Mouse (Mus musculus) mature B cell (primary cell): ENCODE measurements around the gene Olfr1322.

Experiments
- in situ Hi-C: fragments of 300-500 bp; cut with MboI; formaldehyde crosslinking; loops from 2 replicates; pipeline ENCODE4 v1.14.3; 2019

The Olfr1322 gene

DNA sequence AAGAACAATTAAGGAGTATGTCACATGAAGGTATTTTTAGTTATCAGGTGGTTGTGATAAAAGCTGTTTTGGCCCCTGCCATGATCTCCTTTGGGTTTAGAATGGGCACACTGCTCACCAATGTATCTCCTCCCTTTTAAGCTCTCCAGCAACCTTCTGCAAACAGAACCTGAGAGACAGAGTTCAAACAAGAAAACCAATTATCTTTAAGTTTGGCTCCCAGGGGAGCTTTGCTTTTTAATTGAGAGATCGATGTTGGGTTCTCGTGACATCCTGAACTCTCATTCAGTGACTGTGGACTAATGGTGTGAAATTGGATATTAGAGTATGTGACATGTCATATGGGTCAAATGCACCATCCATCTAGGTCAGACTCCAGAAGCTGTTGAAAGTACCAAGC is at the start of gene Olfr1322:
Gene Olfr1322 (minus strand): TSS at position 101 of the 400 bp plus-strand sequence.
- in situ Hi-C loops: no loop called here

DNA sequence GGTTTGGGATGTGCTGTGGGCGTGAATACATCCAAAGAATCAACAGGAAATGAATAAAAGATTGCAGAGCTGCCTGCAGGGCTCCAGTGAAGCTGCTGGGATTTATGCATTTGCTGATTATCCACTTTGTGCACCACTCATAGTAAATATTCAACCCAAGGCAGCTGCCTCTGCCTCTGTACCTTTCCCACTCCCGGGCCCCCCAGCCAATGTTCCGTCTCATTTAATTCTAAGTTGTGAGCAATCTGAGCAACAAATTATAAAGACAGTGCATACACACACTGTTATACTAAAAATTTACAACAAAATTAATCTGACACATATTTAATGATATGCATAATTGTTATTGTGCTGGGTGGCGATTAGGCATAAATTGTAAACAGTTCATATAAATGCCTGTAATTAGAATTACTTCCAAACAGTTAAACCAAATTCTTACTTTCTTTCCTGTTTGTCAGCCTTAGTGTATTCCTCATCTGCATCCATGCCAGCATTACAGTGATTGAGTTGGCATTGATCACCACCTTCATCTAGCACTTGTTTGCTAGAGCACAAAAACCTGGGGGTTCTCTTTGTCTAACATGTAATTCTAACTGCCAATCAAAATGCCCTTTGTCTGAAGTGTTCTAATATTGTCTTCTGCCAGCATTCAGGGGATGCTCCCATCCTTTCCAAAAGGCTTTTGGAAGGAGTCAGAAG is 13.5 kb downstream of the Olfr1322 start:
- in situ Hi-C loops: no loop called here
